Mouse (Mus musculus) ES-E14 (cell line): ENCODE results near the gene Scn8a.

Experiments used
- CHD2 ChIP-seq: IDR thresholded peaks from 2 replicates; pipeline ENCODE4 v1.6.1; 2014; ENCODE audit warnings: mild to moderate bottlenecking, low read depth, low read length, inconsistent platforms
- MAFK ChIP-seq: IDR thresholded peaks from 2 replicates; pipeline ENCODE4 v1.6.1; 2014; ENCODE audit warnings: mild to moderate bottlenecking, low read depth, low read length, inconsistent platforms; ENCODE audit not compliant: insufficient read depth

DNA sequence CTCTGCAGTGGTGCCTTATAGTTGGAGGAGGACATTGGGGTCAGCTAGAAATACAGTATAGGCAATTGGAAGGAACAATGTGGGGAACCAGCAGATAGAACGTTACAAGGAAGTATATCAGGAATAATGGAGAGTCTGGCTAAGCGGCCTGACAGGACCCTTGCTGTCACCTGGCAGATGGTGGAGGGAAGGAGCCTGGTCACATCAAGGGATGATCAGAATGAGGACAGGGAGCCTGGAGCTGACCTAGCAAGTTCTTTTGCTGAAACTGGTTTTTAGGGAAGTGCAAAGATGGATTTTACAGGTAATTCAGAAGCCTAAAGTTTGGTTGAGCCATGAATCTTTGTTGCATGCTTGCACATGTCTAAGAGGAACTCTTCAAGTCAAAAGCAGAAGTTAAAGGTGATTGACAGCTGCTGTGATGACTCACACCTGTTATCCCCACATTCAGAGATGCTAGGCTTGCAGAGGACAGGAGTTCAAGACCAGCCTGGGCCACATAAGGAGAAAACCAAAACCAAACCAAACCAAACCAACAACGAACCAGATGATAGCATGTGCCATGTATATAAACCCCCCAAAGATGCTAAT, 43.1 kb downstream of the Scn8a start:
- TF ChIP-seq CHD2 (no peak), MAFK (no peak)
